16 mouse cellular contexts compared by ENCODE assay signal in genomic region chr14:58914937-58915336, GRCm38 (mm10).
DNase-seq lines count a peak whose midpoint lies in the region; ATAC-seq and TF ChIP-seq lines count a peak whose summit lies in the region.
"Had no signal": no experiment of that assay in that cellular context is flagged by ENCODE, and none has a peak within 500 bp of the region (broad histone marks: within the 10 kb centered on the region; RNA-seq: fewer than 3 reads in every experiment).

No protein-coding gene starts in this region.

- WGBS in embryonic facial prominence, embryonic 11.5 days = 91% methylated on average over 3 of the region's 3 CpGs
- 88% methylated on average over 3 of the region's 3 CpGs for WGBS in embryonic facial prominence, embryonic 10.5 days

- H3K9me3 ChIP-seq in embryonic facial prominence, embryonic 11.5 days (replicated peaks; ENCODE audit: control insufficient read depth, low read length) = no peaks in the 10 kb centered on the region
- H3K9me3 ChIP-seq in embryonic facial prominence, embryonic 10.5 days = no peaks in the 10 kb centered on the region
- H3K9me3 ChIP-seq: embryonic facial prominence, embryonic 12.5 days; heart, embryonic 12.5 days; limb, embryonic 10.5 days; liver, embryonic 13.5 days had no signal

- peak; percentile 51 for TF ChIP-seq CTCF in layer of hippocampus, adult 2 months (conservative IDR thresholded peaks at IDR 0.05)

- H3K9ac ChIP-seq in embryonic facial prominence, embryonic 11.5 days (replicated peaks; ENCODE audit: low read length) = no peak overlapping the region
- H3K9ac ChIP-seq: embryonic facial prominence, embryonic 12.5 days; heart, embryonic 12.5 days; liver, embryonic 13.5 days had no signal

- H3K4me2 ChIP-seq in embryonic facial prominence, embryonic 11.5 days (ENCODE audit: low read depth, low read length) = no peak overlapping the region
- H3K4me2 ChIP-seq: embryonic facial prominence, embryonic 12.5 days; heart, embryonic 12.5 days; liver, embryonic 13.5 days had no signal

- ATAC-seq in embryonic facial prominence, embryonic 11.5 days (replicated peaks; ENCODE audit: insufficient number of reproducible peaks, low FRiP score, low TSS enrichment, low read depth) = no peak

- H3K27me3 ChIP-seq in embryonic facial prominence, embryonic 11.5 days (ENCODE audit: control insufficient read depth, insufficient read depth, low read length) = no peaks in the 10 kb centered on the region
- H3K27me3 ChIP-seq in embryonic facial prominence, embryonic 10.5 days (replicated peaks; ENCODE audit: low read depth, poor library complexity, severe bottlenecking) = no peaks in the 10 kb centered on the region
- H3K27me3 ChIP-seq: embryonic facial prominence, embryonic 12.5 days; heart, embryonic 12.5 days; liver, embryonic 13.5 days had no signal

- H3K4me3 ChIP-seq in embryonic facial prominence, embryonic 11.5 days (ENCODE audit: low read depth, low read length) = no peak overlapping the region
- H3K4me3 ChIP-seq in embryonic facial prominence, embryonic 10.5 days = no peak overlapping the region
- H3K4me3 ChIP-seq in layer of hippocampus, adult 2 months = no peak overlapping the region
- H3K4me3 ChIP-seq: embryonic facial prominence, embryonic 12.5 days; heart, embryonic 12.5 days; limb, embryonic 10.5 days; liver, embryonic 13.5 days had no signal

- DNase-seq in embryonic facial prominence, embryonic 11.5 days (ENCODE audit: low spot score) = peak; percentile 17
- no peak for DNase-seq in embryonic facial prominence, embryonic 10.5 days (ENCODE audit: low spot score)
- no peak for DNase-seq in layer of hippocampus, adult 2 months (ENCODE audit: low spot score in 2 of 2)
- DNase-seq in layer of hippocampus, adult 9-10 months (ENCODE audit: low spot score) = no peak
- DNase-seq in 3T3-L1 (ENCODE audit: low read depth, low spot score) (peak; percentile 4), ZHBTc4 (ENCODE audit: low read depth, low spot score) (peak; percentile 2)
- DNase-seq in frontal cortex, postnatal 14 days (ENCODE audit: low spot score in 2 of 2) = no peak
- no peak for DNase-seq in frontal cortex, adult 2 months (ENCODE audit: extremely low spot score in 1 of 2, low spot score in 1 of 2)
- DNase-seq: gastrocnemius, postnatal 25 days; heart, postnatal 36 days; kidney, adult 9 months; liver, embryonic 13.5 days; lung, postnatal 14 days had no signal

- no peaks in the 10 kb centered on the region for H3K36me3 ChIP-seq in embryonic facial prominence, embryonic 11.5 days (replicated peaks; ENCODE audit: control insufficient read depth, insufficient read depth, low read depth, low read length)
- H3K36me3 ChIP-seq in embryonic facial prominence, embryonic 10.5 days (replicated peaks) = no peaks in the 10 kb centered on the region
- H3K36me3 ChIP-seq: embryonic facial prominence, embryonic 12.5 days; heart, embryonic 12.5 days; limb, embryonic 10.5 days; liver, embryonic 13.5 days had no signal

- no peak overlapping the region for H3K27ac ChIP-seq in embryonic facial prominence, embryonic 11.5 days (replicated peaks; ENCODE audit: low read depth, low read length)
- no peak overlapping the region for H3K27ac ChIP-seq in embryonic facial prominence, embryonic 10.5 days (replicated peaks)
- H3K27ac ChIP-seq in layer of hippocampus, adult 2 months = no peak overlapping the region
- H3K27ac ChIP-seq: embryonic facial prominence, embryonic 12.5 days; limb, embryonic 10.5 days; liver, embryonic 13.5 days had no signal

- H3K4me1 ChIP-seq in embryonic facial prominence, embryonic 11.5 days (ENCODE audit: control insufficient read depth, insufficient read depth, low read length) = no peaks in the 10 kb centered on the region
- H3K4me1 ChIP-seq in embryonic facial prominence, embryonic 10.5 days = peaks cover 3% of the 10 kb centered on the region; the same call in 1 of the 2 replicates
- H3K4me1 ChIP-seq: embryonic facial prominence, embryonic 12.5 days; heart, embryonic 12.5 days; liver, embryonic 13.5 days had no signal

Comparison
In these comparisons a context has a peak if more than half of its experiments do, and no peak if none do; other contexts are left out.
1. DNase-seq: peak in embryonic facial prominence, embryonic 11.5 days (single experiment), 3T3-L1 (single experiment) and ZHBTc4 (single experiment); none in embryonic facial prominence, embryonic 10.5 days (single experiment), layer of hippocampus, adult 2 months (0 of 2), layer of hippocampus, adult 9-10 months (single experiment), frontal cortex, postnatal 14 days (0 of 2) and frontal cortex, adult 2 months (0 of 2).